Mouse (Mus musculus): ENCODE measurements around the gene Lars2. TPM values are rescaled to one million over a fixed set of nuclear protein-coding genes. Genes with fewer than 3 reads are reported as not detected.

Gene Lars2
- total and polyA plus RNA-seq, 3 experiments: 5.1 to 15,188 (median 765) TPM

DNA sequence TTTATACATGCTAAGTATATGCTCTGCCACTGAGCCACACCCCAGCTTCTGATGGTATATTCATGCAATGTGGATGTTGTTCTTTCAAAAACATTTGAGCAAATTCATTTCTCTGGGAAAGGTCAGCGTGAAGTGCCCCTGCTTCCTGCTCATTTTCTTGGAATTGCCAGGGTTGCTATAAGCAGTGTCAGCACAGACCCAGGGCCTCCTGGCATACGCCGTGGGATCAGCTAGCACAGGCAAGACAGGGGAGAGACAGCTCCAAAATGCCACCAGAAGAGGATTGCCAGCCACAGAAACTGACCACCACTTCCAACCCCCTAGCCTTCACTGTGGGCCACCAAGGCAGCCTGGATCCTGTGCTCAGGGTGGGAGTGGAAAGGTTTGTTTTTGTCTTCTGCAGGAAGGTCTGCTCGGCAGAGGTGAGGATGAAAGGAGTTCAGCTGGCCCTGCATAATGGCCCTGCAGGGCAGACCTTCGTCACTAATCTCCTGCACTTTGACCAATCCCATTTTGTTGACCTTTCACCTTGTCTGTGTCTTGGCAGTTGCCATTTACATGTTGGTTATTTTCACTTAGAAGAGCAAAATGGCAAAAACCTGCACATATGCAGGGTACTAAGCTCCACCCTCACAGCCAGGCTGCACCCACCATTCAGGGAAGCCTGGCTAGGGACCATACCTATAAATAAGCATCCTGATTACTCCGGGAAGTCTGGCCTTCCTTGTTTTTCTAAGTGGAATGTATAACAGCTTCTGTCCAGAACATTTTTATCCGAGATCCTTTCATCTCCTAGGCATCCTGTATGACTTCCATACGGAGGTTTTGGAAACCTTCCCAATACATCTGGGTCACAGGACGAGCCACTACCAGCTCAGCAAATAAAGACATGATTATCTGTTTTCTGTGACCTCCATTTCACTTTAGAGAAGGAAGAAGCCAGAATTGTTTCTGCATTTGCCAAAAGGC is 90.2 kb downstream of the Lars2 start:
- in situ Hi-C loops (cut with MboI; ENCODE audit: low pct_ligation_motif_present, low pct_unique_long_range_greater_than_20kb, low sequenced_read_pairs) (loop anchor here (10.0 kb wide), 1 partner anchor 302 kb away; the partner anchor contains the start of gene Clec3b), dilution Hi-C loops (cut with MboI; ENCODE audit: extremely low pct_ligation_motif_present, extremely low pct_unique_long_range_greater_than_20kb, low sequenced_read_pairs) (no loop called here)
- Histone ChIP-seq H3K79me2 (replicated peaks; ENCODE audit: control insufficient read depth, extremely low read depth, insufficient read depth, poor library complexity, severe bottlenecking) (no peaks in the 10 kb centered on the region), H3K9ac (ENCODE audit: insufficient read depth, low read depth) (no peak overlapping the region), H3K4me3 (replicated peaks in 1 of 3; ENCODE audit: low read depth in 2 of 3, low read length in 2 of 3, poor library complexity in 1 of 3) (no peak overlapping the region), H3K4me1 (ENCODE audit: control insufficient read depth in 1 of 2, insufficient read depth in 2 of 2) (peaks cover 0 to 19% of the 10 kb centered on the region in 2 experiments; a peak in 2 of 4 replicates), H3K27me3 (replicated peaks) (no peaks in the 10 kb centered on the region), H3K27ac (ENCODE audit: insufficient read depth, low read depth) (no peak overlapping the region), H3K4me2 (ENCODE audit: insufficient read depth, low read depth, poor library complexity, severe bottlenecking) (no peak overlapping the region), H3K36me3 (replicated peaks in 1 of 2; ENCODE audit: control insufficient read depth in 1 of 2, insufficient read depth in 1 of 2, low read length in 1 of 2) (peaks cover 53 to 92% of the 10 kb centered on the region in 2 experiments), H3K9me3 (replicated peaks; ENCODE audit: low read length) (no peaks in the 10 kb centered on the region)
- no peak for DNase-seq (ENCODE audit: extremely low read depth)
- no peak for TF ChIP-seq CHD1 (IDR thresholded peaks at IDR 0.05; ENCODE audit: low read depth, low read length)
- no peak for TF ChIP-seq ETS1 (conservative IDR thresholded peaks at IDR 0.05; ENCODE audit: low read depth, low read length)
- no peak for TF ChIP-seq MAZ (IDR thresholded peaks at IDR 0.05; ENCODE audit: low read depth, low read length)
- TF ChIP-seq SMC3 (IDR thresholded peaks at IDR 0.05; ENCODE audit: low read depth, low read length): no peak
- TF ChIP-seq UBTF (IDR thresholded peaks at IDR 0.05; ENCODE audit: low read depth, low read length): no peak
- no peak for TF ChIP-seq ELF1 (IDR thresholded peaks at IDR 0.05; ENCODE audit: low read depth, low read length)
- no peak for TF ChIP-seq E2F4 (IDR thresholded peaks at IDR 0.05; ENCODE audit: insufficient replicate concordance, low read depth, low read length)
- TF ChIP-seq CHD2 (IDR thresholded peaks at IDR 0.05; ENCODE audit: low read length): no peak
- TF ChIP-seq SIN3A (IDR thresholded peaks at IDR 0.05; ENCODE audit: low read length): no peak
- no peak for TF ChIP-seq MYC (IDR thresholded peaks at IDR 0.05; ENCODE audit: low read depth, low read length)
- TF ChIP-seq HCFC1 (IDR thresholded peaks at IDR 0.05; ENCODE audit: low read depth, low read length): no peak

- Histone ChIP-seq H3K27me3 (replicated peaks) (no peaks in the 10 kb centered on the region), H3K4me3 (replicated peaks in 1 of 3; ENCODE audit: low read depth in 2 of 3, low read length in 2 of 3, poor library complexity in 1 of 3) (no peak overlapping the region), H3K27ac (ENCODE audit: insufficient read depth, low read depth) (no peak overlapping the region), H3K4me2 (ENCODE audit: insufficient read depth, low read depth, poor library complexity, severe bottlenecking) (no peak overlapping the region), H3K4me1 (ENCODE audit: control insufficient read depth in 1 of 2, insufficient read depth in 2 of 2) (peaks cover 0 to 19% of the 10 kb centered on the region in 2 experiments; a peak in 2 of 4 replicates), H3K36me3 (replicated peaks in 1 of 2; ENCODE audit: control insufficient read depth in 1 of 2, insufficient read depth in 1 of 2, low read length in 1 of 2) (peaks cover 50 to 92% of the 10 kb centered on the region in 2 experiments), H3K9me3 (replicated peaks; ENCODE audit: low read length) (no peaks in the 10 kb centered on the region), H3K79me2 (replicated peaks; ENCODE audit: control insufficient read depth, extremely low read depth, insufficient read depth, poor library complexity, severe bottlenecking) (no peaks in the 10 kb centered on the region), H3K9ac (ENCODE audit: insufficient read depth, low read depth) (no peak overlapping the region)
- no peak for DNase-seq (ENCODE audit: extremely low read depth)
- in situ Hi-C loops (cut with MboI; ENCODE audit: low pct_ligation_motif_present, low pct_unique_long_range_greater_than_20kb, low sequenced_read_pairs): loop anchor here (10.0 kb wide), 1 partner anchor 303 kb away; the partner anchor contains the start of gene Clec3b
- TF ChIP-seq TBP (conservative IDR thresholded peaks at IDR 0.05; ENCODE audit: low read depth, low read length) (no peak), EP300 (IDR thresholded peaks at IDR 0.05; ENCODE audit: low read length) (no peak), CHD1 (IDR thresholded peaks at IDR 0.05; ENCODE audit: low read depth, low read length) (no peak), KAT2A (IDR thresholded peaks at IDR 0.05; ENCODE audit: insufficient replicate concordance, low read length) (no peak), RAD21 (IDR thresholded peaks at IDR 0.05; ENCODE audit: low read depth, low read length) (peak; percentile 33), SMC3 (IDR thresholded peaks at IDR 0.05; ENCODE audit: low read depth, low read length) (peak; percentile 22), USF2 (conservative IDR thresholded peaks at IDR 0.05; ENCODE audit: low read depth, low read length) (no peak), IRF4 (IDR thresholded peaks at IDR 0.05; ENCODE audit: low read depth, low read length) (no peak), NELFE (IDR thresholded peaks at IDR 0.05; ENCODE audit: low read depth, low read length) (no peak), UBTF (IDR thresholded peaks at IDR 0.05; ENCODE audit: low read depth, low read length) (no peak), CTCF (conservative IDR thresholded peaks at IDR 0.05 in 1 of 2, IDR thresholded peaks at IDR 0.05 in 1 of 2; ENCODE audit: low read depth in 2 of 2, low read length in 2 of 2) (peak in 1 of 2 experiments; percentile 45; a peak in 2 of 4 replicates), ZKSCAN1 (IDR thresholded peaks at IDR 0.05; ENCODE audit: borderline replicate concordance, low read depth, low read length) (no peak)
- dilution Hi-C loops (cut with MboI; ENCODE audit: extremely low pct_ligation_motif_present, extremely low pct_unique_long_range_greater_than_20kb, low sequenced_read_pairs): no loop called here
Measured at GRCm38 (mm10) chr9:123457603-123458002, 90.9 kb downstream of the Lars2 start.

All from CH12.LX (cell line).